Comparison of ENCODE assay signal across 9 mouse cellular contexts in the genomic region with DNA sequence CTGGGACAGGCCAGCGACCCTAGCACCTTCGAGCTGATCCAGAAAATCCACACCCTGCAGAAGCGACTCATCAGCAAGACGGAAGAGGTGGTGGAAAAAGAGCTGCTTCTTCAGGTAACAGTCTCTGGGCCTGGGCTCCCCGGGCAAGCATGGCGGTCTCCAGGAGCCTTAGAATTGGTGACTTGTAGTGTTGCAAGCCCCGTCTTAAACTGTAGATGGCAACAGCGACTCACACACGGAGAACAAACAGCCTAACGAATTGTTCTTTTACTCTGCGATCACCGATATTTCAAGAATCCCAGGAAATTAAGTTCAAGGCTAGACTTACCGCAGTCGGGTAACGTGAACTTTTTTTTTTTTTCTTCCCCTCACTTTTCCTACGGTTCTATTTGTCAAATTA. TPM values are rescaled to one million over a fixed set of nuclear protein-coding genes. Genes with fewer than 3 reads are reported as not detected.
DNase-seq lines count a peak whose midpoint lies in the region; ATAC-seq and TF ChIP-seq lines count a peak whose summit lies in the region.
"Had no signal": no experiment of that assay in that cellular context is flagged by ENCODE, and none has a peak within 500 bp of the region (broad histone marks: within the 10 kb centered on the region; RNA-seq: fewer than 3 reads in every experiment).

No protein-coding gene starts in this region.

- no peaks in the 10 kb centered on the region for H3K36me3 ChIP-seq in forebrain, postnatal 0 days (ENCODE audit: insufficient read depth)
- H3K36me3 ChIP-seq in forebrain, embryonic 13.5 days (ENCODE audit: poor library complexity, severe bottlenecking) = no peaks in the 10 kb centered on the region
- no peaks in the 10 kb centered on the region for H3K36me3 ChIP-seq in hindbrain, postnatal 0 days (ENCODE audit: insufficient read depth, low read length)
- H3K36me3 ChIP-seq in thymus, adult 2 months (ENCODE audit: control insufficient read depth, insufficient read depth, low read length) = no peaks in the 10 kb centered on the region

- no peak overlapping the region for H3K4me3 ChIP-seq in forebrain, postnatal 0 days (ENCODE audit: low read depth, low read length)
- H3K4me3 ChIP-seq in forebrain, embryonic 13.5 days = no peak overlapping the region
- no peak overlapping the region for H3K4me3 ChIP-seq in hindbrain, postnatal 0 days (ENCODE audit: low read length)
- H3K4me3 ChIP-seq in thymus, adult 2 months (ENCODE audit: control insufficient read depth, insufficient read depth, low read length) = no peak overlapping the region

- H3K9me3 ChIP-seq in forebrain, postnatal 0 days (ENCODE audit: low read length) = no peaks in the 10 kb centered on the region
- peaks cover 3% of the 10 kb centered on the region; the same call in 1 of the 2 replicates for H3K9me3 ChIP-seq in forebrain, embryonic 13.5 days (replicated peaks)
- no peaks in the 10 kb centered on the region for H3K9me3 ChIP-seq in hindbrain, postnatal 0 days (ENCODE audit: low read length)

- H3K4me2 ChIP-seq in forebrain, postnatal 0 days (ENCODE audit: low read depth) = no peak overlapping the region
- no peak overlapping the region for H3K4me2 ChIP-seq in forebrain, embryonic 13.5 days
- no peak overlapping the region for H3K4me2 ChIP-seq in hindbrain, postnatal 0 days (ENCODE audit: low read depth, low read length)

- peak; percentile 55; the same call in 1 of the 2 replicates for ATAC-seq in forebrain, postnatal 0 days
- no peak for ATAC-seq in forebrain, embryonic 13.5 days
- 0 out of 2 replicates have a peak, but pooled peaks have one; percentile 38 for ATAC-seq in hindbrain, postnatal 0 days

- no peak for TF ChIP-seq POLR2A in thymus, adult 2 months (IDR thresholded peaks at IDR 0.05; ENCODE audit: control insufficient read depth, extremely low read depth, insufficient read depth, low read length, poor library complexity)

- no peaks in the 10 kb centered on the region for H3K27me3 ChIP-seq in forebrain, postnatal 0 days (ENCODE audit: insufficient read depth, low read length)
- H3K27me3 ChIP-seq in forebrain, embryonic 13.5 days = no peaks in the 10 kb centered on the region
- no peaks in the 10 kb centered on the region for H3K27me3 ChIP-seq in hindbrain, postnatal 0 days (ENCODE audit: insufficient read depth, low read length)
- H3K27me3 ChIP-seq in thymus, adult 2 months (ENCODE audit: control insufficient read depth, insufficient read depth, low read length) = no peaks in the 10 kb centered on the region

- peak; percentile 80 for TF ChIP-seq CTCF in forebrain, postnatal 0 days (IDR thresholded peaks at IDR 0.05; ENCODE audit: low read depth)
- peak; percentile 79 for TF ChIP-seq CTCF in hindbrain, postnatal 0 days (IDR thresholded peaks at IDR 0.05; ENCODE audit: low read depth)
- TF ChIP-seq CTCF in thymus, adult 2 months (IDR thresholded peaks at IDR 0.05; ENCODE audit: borderline replicate concordance, control insufficient read depth, extremely low read depth, insufficient read depth, low read length, poor library complexity) = no peak

- H3K4me1 ChIP-seq in forebrain, postnatal 0 days (ENCODE audit: insufficient read depth) = no peaks in the 10 kb centered on the region
- H3K4me1 ChIP-seq in forebrain, embryonic 13.5 days = no peaks in the 10 kb centered on the region
- H3K4me1 ChIP-seq in hindbrain, postnatal 0 days (ENCODE audit: insufficient read depth, low read length) = no peaks in the 10 kb centered on the region
- H3K4me1 ChIP-seq in thymus, adult 2 months (replicated peaks; ENCODE audit: control insufficient read depth, insufficient read depth, low read length) = no peaks in the 10 kb centered on the region

- no peak overlapping the region for H3K27ac ChIP-seq in forebrain, postnatal 0 days (ENCODE audit: low read depth, low read length)
- H3K27ac ChIP-seq in forebrain, embryonic 13.5 days = no peak overlapping the region
- no peak overlapping the region for H3K27ac ChIP-seq in hindbrain, postnatal 0 days
- H3K27ac ChIP-seq in thymus, adult 2 months (ENCODE audit: control insufficient read depth, insufficient read depth, low read length) = no peak overlapping the region

- WGBS in forebrain, postnatal 0 days = 31% methylated on average over 16 of the region's 16 CpGs
- 34% methylated on average over 16 of the region's 16 CpGs for WGBS in forebrain, embryonic 13.5 days
- WGBS in hindbrain, postnatal 0 days = 33% methylated on average over 16 of the region's 16 CpGs
- WGBS in thymus, adult 2 months = 36% methylated on average over 16 of the region's 16 CpGs

- no peak overlapping the region for H3K9ac ChIP-seq in forebrain, postnatal 0 days
- no peak overlapping the region for H3K9ac ChIP-seq in forebrain, embryonic 13.5 days
- no peak overlapping the region for H3K9ac ChIP-seq in hindbrain, postnatal 0 days (replicated peaks; ENCODE audit: low read length)

- peak; percentile 70 for DNase-seq in forebrain, postnatal 0 days
- peak; percentile 39 for DNase-seq in 3T3-L1 (ENCODE audit: low read depth, low spot score)
- peak; percentile 71 for DNase-seq in brain, adult 2 months (ENCODE audit: low read depth, low spot score)
- peak; percentile 80 for DNase-seq in hindbrain, postnatal 0 days (ENCODE audit: low spot score)
- peak; percentile 29 for DNase-seq in lung, postnatal 10 days
- peak; percentile 26 for DNase-seq in right cerebral cortex, postnatal 4 days
- DNase-seq in thymus, adult 2 months = no peak

RNA-seq across cellular contexts. Expression of gene Cfap58, which starts 51.0 kb away (rescaled TPM):
- 0.46 and 2.6 TPM in 2 replicates for total RNA-seq in forebrain, postnatal 0 days (2014; rRNA removed)
- 0.42 and 0.62 TPM in 2 replicates for polyA plus RNA-seq in forebrain, postnatal 0 days (2015; fragmentation: Nextera tagmentation; extraction: Ambion mirVana)
- polyA plus RNA-seq in forebrain, embryonic 13.5 days (2015; fragmentation: Nextera tagmentation; extraction: Ambion mirVana) = 0.21 and 0.49 TPM in 2 replicates
- 0.26 TPM in 1 of 2 replicates, not detected in the other for total RNA-seq in hindbrain, postnatal 0 days (2014; rRNA removed)
- polyA plus RNA-seq in hindbrain, postnatal 0 days (2015; fragmentation: Nextera tagmentation; extraction: Ambion mirVana) = 0.68 TPM in 2 replicates
- 0.03 and 0.04 TPM in 2 replicates for polyA plus RNA-seq in thymus, adult 2 months (2012; rRNA removed)
- polyA plus RNA-seq: large intestine, adult 2 months had no signal
